Mouse (Mus musculus): ENCODE measurements around the gene Hmox1. TPM values are rescaled to one million over a fixed set of nuclear protein-coding genes. Genes with fewer than 3 reads are reported as not detected.
A peak's percentile ranks its signal among the peaks of the same experiment; 100 is the strongest.

The Hmox1 gene
- polyA plus RNA-seq, 1 experiment from 2014 or later, result 3.1 TPM

- no peak overlapping the region for H3K9ac ChIP-seq (replicated peaks; ENCODE audit: low read depth, low read length)
- WGBS, result 87% methylated on average over 6 of the region's 6 CpGs
- no peaks in the 10 kb centered on the region for H3K4me1 ChIP-seq (ENCODE audit: control insufficient read depth, insufficient read depth, low read length)
- no peak overlapping the region for H3K4me3 ChIP-seq (ENCODE audit: low read depth, low read length)
- H3K36me3 ChIP-seq (ENCODE audit: control insufficient read depth, insufficient read depth, low read length), result no peaks in the 10 kb centered on the region; the same call in 1 of the 2 replicates
- H3K27ac ChIP-seq (ENCODE audit: low read depth, low read length), result no peak overlapping the region
- no peak for ATAC-seq (ENCODE audit: low read depth)
- H3K4me2 ChIP-seq (ENCODE audit: low read depth, low read length), result no peak overlapping the region
- no peaks in the 10 kb centered on the region for H3K27me3 ChIP-seq (ENCODE audit: control insufficient read depth, insufficient read depth, low read length)
- no peaks in the 10 kb centered on the region for H3K9me3 ChIP-seq (ENCODE audit: control insufficient read depth, low read length)
These were observed 26.1 kb upstream of the Hmox1 start for GRCm38 (mm10) chr8:75067287-75067686.

- WGBS, result 82% methylated on average over 1 of the region's 1 CpGs
These were observed 23.1 kb upstream of the Hmox1 start for GRCm38 (mm10) chr8:75070297-75070696.

GRCm38 (mm10) chr8:75071627-75072346, 21.6 kb upstream of the Hmox1 start:
- H3K36me3 ChIP-seq (ENCODE audit: control insufficient read depth, insufficient read depth, low read length), result no peaks in the 10 kb centered on the region
- H3K27me3 ChIP-seq (ENCODE audit: control insufficient read depth, insufficient read depth, low read length), result no peaks in the 10 kb centered on the region
- H3K4me2 ChIP-seq (ENCODE audit: low read depth, low read length), result no peak overlapping the region
- peak; percentile 93 for ATAC-seq (ENCODE audit: low read depth)
- 29% methylated on average over 4 of the region's 4 CpGs for WGBS
- no peak overlapping the region for H3K27ac ChIP-seq (ENCODE audit: low read depth, low read length)
- no peaks in the 10 kb centered on the region for H3K9me3 ChIP-seq (ENCODE audit: control insufficient read depth, low read length)
- H3K9ac ChIP-seq (replicated peaks; ENCODE audit: low read depth, low read length), result no peak overlapping the region
- no peak overlapping the region for H3K4me3 ChIP-seq (ENCODE audit: low read depth, low read length)
- H3K4me1 ChIP-seq (ENCODE audit: control insufficient read depth, insufficient read depth, low read length), result no peaks in the 10 kb centered on the region

More at GRCm38 (mm10) chr8:75070297-75070696, 23.1 kb upstream of the Hmox1 start:
- Histone ChIP-seq H3K4me1 (ENCODE audit: control insufficient read depth, insufficient read depth, low read length) (no peaks in the 10 kb centered on the region), H3K36me3 (ENCODE audit: control insufficient read depth, insufficient read depth, low read length) (no peaks in the 10 kb centered on the region; the same call in 1 of the 2 replicates), H3K4me2 (ENCODE audit: low read depth, low read length) (no peak overlapping the region), H3K4me3 (ENCODE audit: low read depth, low read length) (no peak overlapping the region), H3K9me3 (ENCODE audit: control insufficient read depth, low read length) (no peaks in the 10 kb centered on the region), H3K9ac (replicated peaks; ENCODE audit: low read depth, low read length) (no peak overlapping the region), H3K27me3 (ENCODE audit: control insufficient read depth, insufficient read depth, low read length) (no peaks in the 10 kb centered on the region), H3K27ac (ENCODE audit: low read depth, low read length) (no peak overlapping the region)
- no peak for ATAC-seq (ENCODE audit: low read depth)

GRCm38 (mm10) chr8:75074876-75075275, 18.5 kb upstream of the Hmox1 start:
- H3K36me3 ChIP-seq (ENCODE audit: control insufficient read depth, insufficient read depth, low read length), result no peaks in the 10 kb centered on the region
- H3K4me1 ChIP-seq (ENCODE audit: control insufficient read depth, insufficient read depth, low read length), result no peaks in the 10 kb centered on the region
- H3K9ac ChIP-seq (replicated peaks; ENCODE audit: low read depth, low read length), result no peak overlapping the region
- ATAC-seq (ENCODE audit: low read depth), result no peak
- 100% methylated on average over 1 of the region's 1 CpGs for WGBS
- H3K27ac ChIP-seq (ENCODE audit: low read depth, low read length), result no peak overlapping the region
- no peaks in the 10 kb centered on the region for H3K27me3 ChIP-seq (ENCODE audit: control insufficient read depth, insufficient read depth, low read length)
- H3K4me2 ChIP-seq (ENCODE audit: low read depth, low read length), result no peak overlapping the region
- H3K9me3 ChIP-seq (ENCODE audit: control insufficient read depth, low read length), result no peaks in the 10 kb centered on the region
- no peak overlapping the region for H3K4me3 ChIP-seq (ENCODE audit: low read depth, low read length)

GRCm38 (mm10) chr8:75078215-75078614, 15.2 kb upstream of the Hmox1 start:
- no peak overlapping the region for H3K27ac ChIP-seq (ENCODE audit: low read depth, low read length)
- no peaks in the 10 kb centered on the region for H3K27me3 ChIP-seq (ENCODE audit: control insufficient read depth, insufficient read depth, low read length)
- no peaks in the 10 kb centered on the region for H3K4me1 ChIP-seq (ENCODE audit: control insufficient read depth, insufficient read depth, low read length)
- H3K9me3 ChIP-seq (ENCODE audit: control insufficient read depth, low read length), result no peaks in the 10 kb centered on the region
- H3K4me2 ChIP-seq (ENCODE audit: low read depth, low read length), result no peak overlapping the region
- H3K36me3 ChIP-seq (ENCODE audit: control insufficient read depth, insufficient read depth, low read length), result no peaks in the 10 kb centered on the region
- no peak overlapping the region for H3K9ac ChIP-seq (replicated peaks; ENCODE audit: low read depth, low read length)
- no peak overlapping the region for H3K4me3 ChIP-seq (ENCODE audit: low read depth, low read length)
- ATAC-seq (ENCODE audit: low read depth), result no peak
- WGBS, result 86% methylated on average over 1 of the region's 1 CpGs

GRCm38 (mm10) chr8:75078851-75079250, 14.6 kb upstream of the Hmox1 start:
- WGBS, result 92% methylated on average over 9 of the region's 9 CpGs
- Histone ChIP-seq H3K4me1 (ENCODE audit: control insufficient read depth, insufficient read depth, low read length) (no peaks in the 10 kb centered on the region), H3K27me3 (ENCODE audit: control insufficient read depth, insufficient read depth, low read length) (no peaks in the 10 kb centered on the region), H3K27ac (ENCODE audit: low read depth, low read length) (no peak overlapping the region), H3K9ac (replicated peaks; ENCODE audit: low read depth, low read length) (no peak overlapping the region), H3K9me3 (ENCODE audit: control insufficient read depth, low read length) (no peaks in the 10 kb centered on the region), H3K4me3 (ENCODE audit: low read depth, low read length) (no peak overlapping the region), H3K36me3 (ENCODE audit: control insufficient read depth, insufficient read depth, low read length) (no peaks in the 10 kb centered on the region), H3K4me2 (ENCODE audit: low read depth, low read length) (no peak overlapping the region)
- no peak for ATAC-seq (ENCODE audit: low read depth)

GRCm38 (mm10) chr8:75081364-75082040, 11.9 kb upstream of the Hmox1 start:
- Histone ChIP-seq H3K4me2 (ENCODE audit: low read depth, low read length) (no peak overlapping the region), H3K36me3 (ENCODE audit: control insufficient read depth, insufficient read depth, low read length) (no peaks in the 10 kb centered on the region), H3K4me3 (ENCODE audit: low read depth, low read length) (no peak overlapping the region), H3K27ac (ENCODE audit: low read depth, low read length) (no peak overlapping the region), H3K4me1 (ENCODE audit: control insufficient read depth, insufficient read depth, low read length) (no peaks in the 10 kb centered on the region), H3K27me3 (ENCODE audit: control insufficient read depth, insufficient read depth, low read length) (no peaks in the 10 kb centered on the region), H3K9ac (replicated peaks; ENCODE audit: low read depth, low read length) (no peak overlapping the region), H3K9me3 (ENCODE audit: control insufficient read depth, low read length) (no peaks in the 10 kb centered on the region)
- whole genome bisulfite sequencing, result 83% methylated on average over 9 of the region's 9 CpGs
- ATAC-seq (ENCODE audit: low read depth), result no peak

GRCm38 (mm10) chr8:75082181-75082805, 11.1 kb upstream of the Hmox1 start:
- 80% methylated on average over 6 of the region's 6 CpGs for WGBS
- no peak for ATAC-seq (ENCODE audit: low read depth)
- Histone ChIP-seq H3K9me3 (ENCODE audit: control insufficient read depth, low read length) (no peaks in the 10 kb centered on the region), H3K27ac (ENCODE audit: low read depth, low read length) (no peak overlapping the region), H3K4me1 (ENCODE audit: control insufficient read depth, insufficient read depth, low read length) (no peaks in the 10 kb centered on the region), H3K36me3 (ENCODE audit: control insufficient read depth, insufficient read depth, low read length) (no peaks in the 10 kb centered on the region), H3K4me3 (ENCODE audit: low read depth, low read length) (no peak overlapping the region), H3K9ac (replicated peaks; ENCODE audit: low read depth, low read length) (no peak overlapping the region), H3K27me3 (ENCODE audit: control insufficient read depth, insufficient read depth, low read length) (no peaks in the 10 kb centered on the region), H3K4me2 (ENCODE audit: low read depth, low read length) (no peak overlapping the region)

GRCm38 (mm10) chr8:75083846-75084245, 9.6 kb upstream of the Hmox1 start:
- peak overlapping the region; percentile 39 for H3K4me2 ChIP-seq (ENCODE audit: low read depth, low read length)
- H3K9me3 ChIP-seq (ENCODE audit: control insufficient read depth, low read length), result no peaks in the 10 kb centered on the region
- H3K27me3 ChIP-seq (ENCODE audit: control insufficient read depth, insufficient read depth, low read length), result no peaks in the 10 kb centered on the region
- WGBS, result 8% methylated on average over 17 of the region's 17 CpGs
- H3K9ac ChIP-seq (replicated peaks; ENCODE audit: low read depth, low read length), result no peak overlapping the region; the same call in 1 of the 2 replicates
- H3K27ac ChIP-seq (ENCODE audit: low read depth, low read length), result no peak overlapping the region
- no peaks in the 10 kb centered on the region for H3K36me3 ChIP-seq (ENCODE audit: control insufficient read depth, insufficient read depth, low read length)
- H3K4me1 ChIP-seq (ENCODE audit: control insufficient read depth, insufficient read depth, low read length), result no peaks in the 10 kb centered on the region
- peak; percentile 87 for ATAC-seq (ENCODE audit: low read depth)
- H3K4me3 ChIP-seq (ENCODE audit: low read depth, low read length), result peak overlapping the region; percentile 10; the same call in 1 of the 2 replicates
